Mouse (Mus musculus): ENCODE data around the gene Dync1i2. TPM values are rescaled to one million over a fixed set of nuclear protein-coding genes. Genes with fewer than 3 reads are reported as not detected.

Dync1i2 gene
- polyA plus RNA-seq, 1 experiment = 15.3 TPM

- H3K4me3 ChIP-seq (replicated peaks) = no peak overlapping the region
- H3K4me1 ChIP-seq = peaks cover 19% of the 10 kb centered on the region
- H3K27me3 ChIP-seq (replicated peaks) = no peaks in the 10 kb centered on the region
- H3K36me3 ChIP-seq (replicated peaks; ENCODE audit: low read length) = peaks cover 91% of the 10 kb centered on the region
- no peaks in the 10 kb centered on the region for H3K9me3 ChIP-seq
- no peak for TF ChIP-seq FLI1 (IDR thresholded peaks at IDR 0.05; ENCODE audit: low read length)
- no peak for TF ChIP-seq GATA1 (IDR thresholded peaks at IDR 0.05; ENCODE audit: borderline replicate concordance, low read length)
Observed at GRCm38 (mm10) chr2:71254836-71255235, 43.3 kb downstream of the Dync1i2 start.

DNA sequence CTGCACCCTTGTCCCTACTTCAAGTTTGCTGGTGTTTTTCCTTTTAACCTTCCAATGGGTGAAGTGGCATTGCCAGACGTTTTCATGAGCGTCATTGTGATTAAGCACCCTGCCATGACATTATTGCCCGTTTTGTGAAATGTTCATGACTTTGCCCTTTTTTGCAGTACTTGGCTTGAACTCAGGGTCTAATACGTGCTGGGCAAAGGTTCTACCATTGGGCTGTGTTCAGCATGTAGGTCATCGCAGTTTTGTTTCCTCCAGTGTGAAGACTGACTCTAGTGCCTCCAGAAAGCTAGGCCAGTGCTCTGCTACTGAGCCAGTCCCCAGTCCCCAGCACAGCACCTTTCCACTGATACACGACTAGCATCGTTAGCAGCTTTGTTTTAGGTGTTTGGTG, 45.1 kb downstream of the Dync1i2 start:
- H3K36me3 ChIP-seq (replicated peaks; ENCODE audit: low read length) = peaks cover 88% of the 10 kb centered on the region
- H3K4me1 ChIP-seq = peaks cover 19% of the 10 kb centered on the region

DNA sequence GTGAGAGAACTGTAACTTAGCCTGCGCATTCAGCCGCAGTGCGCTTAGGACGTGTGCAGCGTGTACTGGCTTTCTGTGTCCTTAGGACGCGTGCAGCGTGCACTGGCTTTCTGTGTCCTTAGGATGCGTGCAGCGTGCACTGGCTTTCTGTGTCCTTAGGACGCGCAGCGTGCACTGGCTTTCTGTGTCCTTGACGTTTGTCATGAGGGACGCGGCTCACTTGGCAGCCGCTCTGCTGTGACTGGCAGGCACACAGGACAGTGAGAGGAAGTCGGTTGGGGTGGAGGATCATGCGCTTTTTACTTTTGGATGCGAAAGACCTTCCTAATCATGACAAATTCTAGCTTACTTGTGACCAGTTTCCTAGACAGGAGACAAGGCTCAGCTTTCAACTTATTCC, 53.1 kb downstream of the Dync1i2 start:
- Histone ChIP-seq H3K27me3 (replicated peaks) (no peaks in the 10 kb centered on the region), H3K36me3 (replicated peaks; ENCODE audit: low read length) (peaks cover 89% of the 10 kb centered on the region), H3K9me3 (no peaks in the 10 kb centered on the region), H3K4me3 (replicated peaks) (no peak overlapping the region), H3K4me1 (peaks cover 17% of the 10 kb centered on the region)
- TF ChIP-seq FLI1 (IDR thresholded peaks at IDR 0.05; ENCODE audit: low read length) = no peak
- TF ChIP-seq GATA1 (IDR thresholded peaks at IDR 0.05; ENCODE audit: borderline replicate concordance, low read length) = no peak

More for the DNA sequence above, 45.1 kb downstream of the Dync1i2 start:
- Histone ChIP-seq H3K27me3 (replicated peaks) (no peaks in the 10 kb centered on the region), H3K4me3 (replicated peaks) (no peak overlapping the region), H3K9me3 (no peaks in the 10 kb centered on the region)
- TF ChIP-seq FLI1 (IDR thresholded peaks at IDR 0.05; ENCODE audit: low read length) = no peak
- no peak for TF ChIP-seq GATA1 (IDR thresholded peaks at IDR 0.05; ENCODE audit: borderline replicate concordance, low read length)

DNA sequence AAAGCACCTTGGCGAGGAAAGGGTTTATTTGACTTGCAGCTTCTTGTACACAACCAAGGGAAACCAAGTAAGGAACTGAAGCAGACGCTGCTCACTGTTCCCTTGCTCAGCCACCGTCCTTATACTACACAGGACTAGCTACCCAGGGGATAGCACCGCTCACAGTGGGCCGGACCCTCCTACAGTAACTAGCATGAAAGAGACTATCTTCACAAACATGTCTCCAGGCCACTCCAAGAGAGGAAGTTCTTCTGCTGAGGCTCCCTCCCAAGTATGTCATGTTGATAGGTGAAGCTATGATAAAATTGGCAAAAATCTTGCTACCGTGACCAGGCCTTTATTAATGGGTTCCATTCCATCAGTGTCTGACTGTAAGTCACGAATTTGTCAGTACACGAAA, 57.2 kb downstream of the Dync1i2 start:
- Histone ChIP-seq H3K9me3 (no peaks in the 10 kb centered on the region), H3K36me3 (replicated peaks; ENCODE audit: low read length) (peaks cover 63% of the 10 kb centered on the region), H3K27me3 (replicated peaks) (no peaks in the 10 kb centered on the region), H3K4me1 (peaks cover 28% of the 10 kb centered on the region), H3K4me3 (replicated peaks) (no peak overlapping the region)
- TF ChIP-seq GATA1 (IDR thresholded peaks at IDR 0.05; ENCODE audit: borderline replicate concordance, low read length) (no peak), FLI1 (IDR thresholded peaks at IDR 0.05; ENCODE audit: low read length) (no peak)

- no peak overlapping the region for H3K4me3 ChIP-seq (replicated peaks)
- no peaks in the 10 kb centered on the region for H3K27me3 ChIP-seq (replicated peaks)
- TF ChIP-seq GATA1 (IDR thresholded peaks at IDR 0.05; ENCODE audit: borderline replicate concordance, low read length) (no peak), FLI1 (IDR thresholded peaks at IDR 0.05; ENCODE audit: low read length) (no peak)
- H3K36me3 ChIP-seq (replicated peaks; ENCODE audit: low read length) = peaks cover 63% of the 10 kb centered on the region
- H3K4me1 ChIP-seq = peaks cover 28% of the 10 kb centered on the region
- H3K9me3 ChIP-seq = no peaks in the 10 kb centered on the region
Observed at GRCm38 (mm10) chr2:71269332-71269731, 57.8 kb downstream of the Dync1i2 start.

- H3K27me3 ChIP-seq (replicated peaks) = no peaks in the 10 kb centered on the region
- TF ChIP-seq FLI1 (IDR thresholded peaks at IDR 0.05; ENCODE audit: low read length) (no peak), GATA1 (IDR thresholded peaks at IDR 0.05; ENCODE audit: borderline replicate concordance, low read length) (no peak)
- H3K36me3 ChIP-seq (replicated peaks; ENCODE audit: low read length) = peaks cover 63% of the 10 kb centered on the region
- no peak overlapping the region for H3K4me3 ChIP-seq (replicated peaks)
- H3K4me1 ChIP-seq = peaks cover 28% of the 10 kb centered on the region
- no peaks in the 10 kb centered on the region for H3K9me3 ChIP-seq
Observed at GRCm38 (mm10) chr2:71270085-71270484, 58.6 kb downstream of the Dync1i2 start.

- no peak for TF ChIP-seq FLI1 (IDR thresholded peaks at IDR 0.05; ENCODE audit: low read length)
- no peaks in the 10 kb centered on the region for H3K27me3 ChIP-seq (replicated peaks)
- no peaks in the 10 kb centered on the region for H3K9me3 ChIP-seq
- peaks cover 22% of the 10 kb centered on the region for H3K4me1 ChIP-seq
- no peak overlapping the region for H3K4me3 ChIP-seq (replicated peaks)
- H3K36me3 ChIP-seq (replicated peaks; ENCODE audit: low read length) = peaks cover 70% of the 10 kb centered on the region
Observed at GRCm38 (mm10) chr2:71273955-71274679, 62.6 kb downstream of the Dync1i2 start.

DNA sequence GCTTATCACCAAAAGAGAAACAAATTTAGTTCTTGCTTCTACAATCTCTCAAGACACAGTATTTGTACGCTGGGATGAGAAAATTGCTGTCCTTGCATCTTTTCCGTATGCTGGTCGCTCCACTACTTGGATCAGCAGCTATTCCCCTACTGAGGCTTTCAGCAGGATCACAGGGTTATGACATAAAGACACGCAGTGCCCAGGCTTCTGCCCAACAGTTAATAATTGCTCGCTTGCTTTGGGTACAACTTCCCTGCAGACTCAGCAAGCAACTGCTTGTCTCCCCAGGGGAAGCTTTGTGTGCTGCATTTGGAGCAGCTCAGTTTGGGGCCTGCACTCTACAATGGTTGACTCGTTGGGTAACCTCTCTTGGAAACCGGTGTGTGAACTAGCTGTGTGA, 64.2 kb downstream of the Dync1i2 start:
- Histone ChIP-seq H3K4me1 (peaks cover 8% of the 10 kb centered on the region), H3K36me3 (replicated peaks; ENCODE audit: low read length) (peaks cover 79% of the 10 kb centered on the region)
- no peak for TF ChIP-seq FLI1 (IDR thresholded peaks at IDR 0.05; ENCODE audit: low read length)
- no peak for TF ChIP-seq GATA1 (IDR thresholded peaks at IDR 0.05; ENCODE audit: borderline replicate concordance, low read length)

DNA sequence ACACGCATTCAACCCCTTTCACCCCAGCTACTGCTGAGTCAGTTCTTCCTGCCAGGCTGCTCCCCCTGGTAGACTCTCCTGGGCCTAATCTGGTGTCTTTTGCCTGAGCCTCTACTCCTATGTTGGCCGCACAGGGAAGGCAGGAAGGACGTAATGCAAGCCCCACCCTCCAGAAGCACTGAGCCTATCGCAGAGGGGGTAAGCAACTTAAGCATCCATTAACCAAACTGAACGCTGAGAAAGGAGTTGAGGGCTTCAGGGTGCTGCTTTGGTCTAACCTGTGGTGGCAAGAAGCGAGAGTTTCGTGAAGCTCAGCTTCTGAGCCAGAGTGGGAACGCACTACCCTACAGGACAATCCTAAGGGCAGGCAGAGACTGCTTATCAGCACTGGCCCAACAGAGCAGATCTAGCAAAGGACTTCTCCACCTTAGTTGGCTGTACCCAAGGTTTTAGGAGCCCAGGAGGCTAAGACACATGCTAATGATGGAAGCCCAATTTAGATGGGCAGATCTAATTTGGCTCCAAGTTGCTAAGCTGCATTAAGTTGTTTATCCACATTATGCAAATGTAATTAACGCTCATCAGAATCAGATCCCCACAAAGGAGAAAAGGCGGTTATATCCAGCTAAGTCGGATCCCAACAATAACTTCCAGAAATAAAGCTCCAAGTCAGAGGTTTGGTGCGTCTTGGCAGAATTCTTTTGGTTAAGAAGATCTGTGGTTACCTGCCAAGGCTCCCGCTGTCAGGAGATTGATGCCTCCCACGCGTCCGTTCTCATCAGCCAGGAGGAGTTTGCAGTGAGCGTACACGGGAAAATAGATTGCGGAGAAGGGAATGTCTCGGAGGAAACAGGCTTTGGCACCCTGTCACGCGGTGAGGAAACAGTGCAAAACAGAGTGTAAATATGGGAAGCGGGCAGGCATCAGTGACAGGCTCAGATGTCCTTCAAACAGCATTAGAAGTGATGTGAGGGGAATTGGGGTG, 67.6 kb downstream of the Dync1i2 start:
- H3K4me1 ChIP-seq = peaks cover 7% of the 10 kb centered on the region
- H3K36me3 ChIP-seq (replicated peaks; ENCODE audit: low read length) = peaks cover 94% of the 10 kb centered on the region
- TF ChIP-seq GATA1 (IDR thresholded peaks at IDR 0.05; ENCODE audit: borderline replicate concordance, low read length) = no peak
- TF ChIP-seq FLI1 (IDR thresholded peaks at IDR 0.05; ENCODE audit: low read length) = no peak

More for the DNA sequence above, 64.2 kb downstream of the Dync1i2 start:
- Histone ChIP-seq H3K9me3 (no peaks in the 10 kb centered on the region), H3K4me3 (replicated peaks) (no peak overlapping the region), H3K27me3 (replicated peaks) (no peaks in the 10 kb centered on the region)

DNA sequence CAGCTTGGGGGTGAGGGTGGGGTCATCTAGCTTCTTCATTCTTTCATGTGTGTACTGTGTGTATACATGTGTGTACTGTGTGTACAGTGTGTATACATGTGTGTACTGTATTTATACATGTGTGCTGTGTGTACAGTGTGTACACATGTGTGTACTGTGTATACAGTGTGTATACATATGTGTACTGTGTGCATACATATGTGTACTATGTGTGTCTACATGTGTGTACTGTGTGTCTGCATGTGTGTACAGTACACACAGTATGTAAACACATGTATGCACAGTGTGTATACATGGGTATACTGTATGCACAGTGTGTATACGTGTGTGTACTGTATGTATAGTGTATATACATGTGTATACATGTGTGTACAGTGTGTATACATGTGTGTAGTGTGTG, 70.5 kb downstream of the Dync1i2 start:
- Histone ChIP-seq H3K4me1 (peaks cover 7% of the 10 kb centered on the region), H3K4me3 (replicated peaks) (no peak overlapping the region), H3K27me3 (replicated peaks) (no peaks in the 10 kb centered on the region), H3K36me3 (replicated peaks; ENCODE audit: low read length) (peaks cover 76% of the 10 kb centered on the region), H3K9me3 (no peaks in the 10 kb centered on the region)
- TF ChIP-seq FLI1 (IDR thresholded peaks at IDR 0.05; ENCODE audit: low read length) (no peak), GATA1 (IDR thresholded peaks at IDR 0.05; ENCODE audit: borderline replicate concordance, low read length) (no peak)

More for the DNA sequence above, 67.6 kb downstream of the Dync1i2 start:
- no peak overlapping the region for H3K4me3 ChIP-seq (replicated peaks)
- no peaks in the 10 kb centered on the region for H3K9me3 ChIP-seq
- no peaks in the 10 kb centered on the region for H3K27me3 ChIP-seq (replicated peaks)
